Mouse (Mus musculus) embryonic facial prominence, embryonic 10.5 days (tissue): Measurements from ENCODE around the gene Ak9. TPM values are rescaled to one million over a fixed set of nuclear protein-coding genes. Genes with fewer than 3 reads are reported as not detected.

Experiments
- DNase-seq: peaks from one replicate; pipeline ENCODE4 v3.0.0-alpha.2; 2017; ENCODE audit warnings: low spot score
- H3K27ac ChIP-seq: fragments of 300-500 bp; sonication (generic); replicated peaks from 2 replicates; pipeline ENCODE4 v1.5.1; 2016; ENCODE audit warnings: mild to moderate bottlenecking
- H3K27me3 ChIP-seq: fragments of 300-500 bp; sonication (generic); replicated peaks from 2 replicates; pipeline ENCODE4 v1.6.1; 2016; ENCODE audit warnings: low read depth, mild to moderate bottlenecking; ENCODE audit not compliant: poor library complexity, severe bottlenecking
- H3K36me3 ChIP-seq: fragments of 300-500 bp; sonication (generic); replicated peaks from 2 replicates; pipeline ENCODE4 v1.6.1; 2016; ENCODE audit warnings: mild to moderate bottlenecking, moderate library complexity
- H3K4me1 ChIP-seq: fragments of 300-500 bp; sonication (generic); 2 replicates; pipeline ENCODE4 v1.6.1; 2016
- H3K4me3 ChIP-seq: fragments of 300-500 bp; sonication (generic); 2 replicates; pipeline ENCODE4 v1.5.1; 2016; ENCODE audit warnings: mild to moderate bottlenecking, moderate library complexity
- H3K9me3 ChIP-seq: fragments of 300-500 bp; sonication (generic); 2 replicates; pipeline ENCODE4 v1.6.1; 2016; ENCODE audit warnings: mild to moderate bottlenecking
- WGBS: fragments of 180-500 bp; shearing (Covaris S2); methylation state at CpG from one replicate; pipeline ENCODE4 v1.1.7; 2016; 5-methylcytosine and 5-hydroxymethylcytosine counted together
- polyA plus RNA-seq: library from polyadenylated mRNA; unstranded; fragments of >200 nt; fragmentation: Nextera tagmentation; extraction: Ambion mirVana; gene quantifications from 2 replicates; pipeline ENCODE4 v1.2.1, GENCODE M21; 2016

The Ak9 gene
- polyA plus RNA-seq, 1 experiment from 2014 or later: 0.04 TPM

GRCm38 (mm10) chr10:41467325-41467724 lies 163.5 kb downstream of the Ak9 start:
- Histone ChIP-seq H3K36me3 (peaks cover 42% of the 10 kb centered on the region), H3K4me3 (no peak overlapping the region), H3K4me1 (no peaks in the 10 kb centered on the region), H3K9me3 (no peaks in the 10 kb centered on the region), H3K27ac (no peak overlapping the region), H3K27me3 (no peaks in the 10 kb centered on the region)
- WGBS: 41% methylated on average over 6 of the region's 6 CpGs
- no peak for DNase-seq

- Histone ChIP-seq H3K4me1 (peaks cover 11% of the 10 kb centered on the region), H3K9me3 (no peaks in the 10 kb centered on the region), H3K27ac (no peak overlapping the region), H3K27me3 (no peaks in the 10 kb centered on the region), H3K4me3 (no peak overlapping the region), H3K36me3 (peaks cover 19% of the 10 kb centered on the region)
- DNase-seq: no peak
- WGBS: 86% methylated on average over 3 of the region's 3 CpGs
Measured at GRCm38 (mm10) chr10:41470693-41471092, 166.9 kb downstream of the Ak9 start.

GRCm38 (mm10) chr10:41472534-41472933 lies 168.8 kb downstream of the Ak9 start:
- Histone ChIP-seq H3K27ac (no peak overlapping the region), H3K36me3 (peaks cover 6% of the 10 kb centered on the region; the same call in 1 of the 2 replicates), H3K9me3 (no peaks in the 10 kb centered on the region), H3K4me1 (peaks cover 29% of the 10 kb centered on the region), H3K27me3 (no peaks in the 10 kb centered on the region), H3K4me3 (no peak overlapping the region)
- no peak for DNase-seq

- DNase-seq: no peak
- Histone ChIP-seq H3K4me3 (no peak overlapping the region), H3K27me3 (no peaks in the 10 kb centered on the region), H3K9me3 (no peaks in the 10 kb centered on the region), H3K4me1 (peaks cover 34% of the 10 kb centered on the region), H3K27ac (no peak overlapping the region), H3K36me3 (peaks cover 7% of the 10 kb centered on the region; the same call in 1 of the 2 replicates)
- whole genome bisulfite sequencing: 79% methylated on average over 5 of the region's 5 CpGs
Measured at GRCm38 (mm10) chr10:41472962-41473481, 169.2 kb downstream of the Ak9 start.

- Histone ChIP-seq H3K36me3 (peaks cover 10% of the 10 kb centered on the region), H3K27ac (no peak overlapping the region), H3K4me1 (peaks cover 39% of the 10 kb centered on the region), H3K4me3 (no peak overlapping the region), H3K27me3 (no peaks in the 10 kb centered on the region), H3K9me3 (no peaks in the 10 kb centered on the region)
- WGBS: 82% methylated on average over 6 of the region's 6 CpGs
- DNase-seq: no peak
Measured at GRCm38 (mm10) chr10:41473782-41474468, 170.1 kb downstream of the Ak9 start.

GRCm38 (mm10) chr10:41474981-41475391 lies 171.2 kb downstream of the Ak9 start:
- H3K9me3 ChIP-seq: no peaks in the 10 kb centered on the region
- no peak overlapping the region for H3K4me3 ChIP-seq
- H3K4me1 ChIP-seq: peaks cover 39% of the 10 kb centered on the region
- peaks cover 20% of the 10 kb centered on the region for H3K36me3 ChIP-seq
- no peaks in the 10 kb centered on the region for H3K27me3 ChIP-seq
- no peak for DNase-seq
- H3K27ac ChIP-seq: no peak overlapping the region
- WGBS: 79% methylated on average over 1 of the region's 1 CpGs

GRCm38 (mm10) chr10:41476171-41477017 lies 172.6 kb downstream of the Ak9 start, which contains the start of gene Mical1:
Gene Mical1, plus strand, starts transcription at chr10:41476314.
- DNase-seq: peak; percentile 75
- H3K4me1 ChIP-seq: peaks cover 45% of the 10 kb centered on the region
- peak within 1 kb of the TSS; percentile 74 for H3K4me3 ChIP-seq
- peak within 1 kb of the TSS; percentile 93 for H3K27ac ChIP-seq
- H3K9me3 ChIP-seq: no peaks in the 10 kb centered on the region
- no peaks in the 10 kb centered on the region for H3K27me3 ChIP-seq
- peaks cover 33% of the 10 kb centered on the region for H3K36me3 ChIP-seq
- WGBS: under 1% methylated on average over 35 of the region's 35 CpGs

GRCm38 (mm10) chr10:41477018-41477277 lies 173.2 kb downstream of the Ak9 start:
- H3K4me1 ChIP-seq: peaks cover 47% of the 10 kb centered on the region
- no peaks in the 10 kb centered on the region for H3K9me3 ChIP-seq
- peak overlapping the region; percentile 74 for H3K4me3 ChIP-seq
- peaks cover 39% of the 10 kb centered on the region for H3K36me3 ChIP-seq
- peak; percentile 70 for DNase-seq
- peak overlapping the region; percentile 93 for H3K27ac ChIP-seq
- WGBS: under 1% methylated on average over 9 of the region's 9 CpGs
- no peaks in the 10 kb centered on the region for H3K27me3 ChIP-seq

- DNase-seq: peak; percentile 78
- Histone ChIP-seq H3K27ac (peak overlapping the region; percentile 93), H3K4me3 (peak overlapping the region; percentile 74), H3K36me3 (peaks cover 45% of the 10 kb centered on the region), H3K4me1 (peaks cover 47% of the 10 kb centered on the region), H3K27me3 (no peaks in the 10 kb centered on the region), H3K9me3 (no peaks in the 10 kb centered on the region)
- 3% methylated on average over 20 of the region's 20 CpGs for WGBS
Measured at GRCm38 (mm10) chr10:41477278-41478181, 173.8 kb downstream of the Ak9 start.

GRCm38 (mm10) chr10:41479961-41480360 lies 176.2 kb downstream of the Ak9 start:
- Histone ChIP-seq H3K9me3 (no peaks in the 10 kb centered on the region), H3K27me3 (no peaks in the 10 kb centered on the region), H3K36me3 (peaks cover 69% of the 10 kb centered on the region), H3K27ac (no peak overlapping the region), H3K4me3 (no peak overlapping the region), H3K4me1 (peaks cover 44% of the 10 kb centered on the region)
- DNase-seq: no peak
- whole genome bisulfite sequencing: 88% methylated on average over 3 of the region's 3 CpGs

- 73% methylated on average over 33 of the region's 33 CpGs for WGBS
- Histone ChIP-seq H3K36me3 (peaks cover 82% of the 10 kb centered on the region), H3K4me3 (no peak overlapping the region), H3K9me3 (no peaks in the 10 kb centered on the region), H3K4me1 (peaks cover 31% of the 10 kb centered on the region), H3K27ac (no peak overlapping the region), H3K27me3 (no peaks in the 10 kb centered on the region)
- DNase-seq: no peak
Measured at GRCm38 (mm10) chr10:41480938-41481880, 177.4 kb downstream of the Ak9 start.
